Mouse (Mus musculus) stomach, embryonic 15.5 days (tissue): ENCODE results near the gene Zswim5. TPM values are rescaled to one million over a fixed set of nuclear protein-coding genes. Genes with fewer than 3 reads are reported as not detected.

Experiments
- ATAC-seq: fragments of 200-750 bp; cut with Nextera tagmentation; 2 replicates; pipeline ENCODE4 v1.8.0; 2017; ENCODE audit warnings: low read depth, moderate number of reproducible peaks, moderate TSS enrichment; ENCODE audit not compliant: insufficient read depth, low FRiP score
- H3K27ac ChIP-seq: fragments of 300-500 bp; sonication (generic); 2 replicates; pipeline ENCODE4 v1.5.1; 2015; ENCODE audit warnings: mild to moderate bottlenecking, inconsistent platforms
- H3K27me3 ChIP-seq: fragments of 300-500 bp; sonication (generic); replicated peaks from 2 replicates; pipeline ENCODE4 v1.6.1; 2015; ENCODE audit warnings: inconsistent platforms
- H3K36me3 ChIP-seq: fragments of 300-500 bp; sonication (generic); 2 replicates; pipeline ENCODE4 v1.6.1; 2015; ENCODE audit warnings: inconsistent platforms
- H3K4me1 ChIP-seq: fragments of 300-500 bp; sonication (generic); 2 replicates; pipeline ENCODE4 v1.6.1; 2015; ENCODE audit warnings: inconsistent platforms
- H3K4me2 ChIP-seq: fragments of 300-500 bp; sonication (generic); 2 replicates; pipeline ENCODE4 v1.6.1; 2015; ENCODE audit warnings: mild to moderate bottlenecking, inconsistent platforms
- H3K4me3 ChIP-seq: fragments of 300-500 bp; sonication (generic); replicated peaks from 2 replicates; pipeline ENCODE4 v1.5.1; 2015; ENCODE audit warnings: inconsistent platforms
- H3K9ac ChIP-seq: fragments of 300-500 bp; sonication (generic); 2 replicates; pipeline ENCODE4 v1.6.1; 2015; ENCODE audit warnings: inconsistent platforms
- H3K9me3 ChIP-seq: fragments of 300-500 bp; sonication (generic); 2 replicates; pipeline ENCODE4 v1.6.1; 2016; ENCODE audit warnings: inconsistent platforms
- WGBS: fragments of 180-500 bp; shearing (Covaris S2); methylation state at CpG from one replicate; pipeline ENCODE4 v1.1.7; 2015; 5-methylcytosine and 5-hydroxymethylcytosine counted together
- polyA plus RNA-seq: library from polyadenylated mRNA; unstranded; fragments of >200 nt; fragmentation: Nextera tagmentation; extraction: Ambion mirVana; gene quantifications from 2 replicates; pipeline ENCODE4 v1.2.1, GENCODE M21; 2015

Zswim5 gene
- polyA plus RNA-seq, 1 experiment from 2014 or later, result 0.67 TPM

DNA sequence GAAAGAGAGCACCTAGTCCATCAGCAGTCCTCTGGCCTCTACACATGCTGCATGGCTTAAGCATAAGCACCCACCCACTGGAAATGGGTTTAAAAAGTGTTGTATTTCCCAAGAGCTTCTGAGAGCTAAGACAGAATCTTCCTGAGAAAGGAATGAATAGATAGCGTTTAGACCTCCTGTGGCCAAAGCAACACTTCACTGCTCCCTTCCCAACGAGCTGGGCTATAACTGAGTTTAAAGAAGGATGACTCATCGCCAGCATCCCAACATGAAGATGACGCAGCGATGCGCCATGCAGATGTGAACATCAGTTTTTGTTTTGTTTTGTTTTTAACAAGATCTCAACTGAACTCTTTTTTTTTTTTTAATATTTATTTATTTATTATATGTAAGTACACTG is 136.4 kb downstream of the Zswim5 start:
- Histone ChIP-seq H3K27me3 (no peaks in the 10 kb centered on the region), H3K4me2 (no peak overlapping the region), H3K27ac (no peak overlapping the region), H3K4me1 (no peaks in the 10 kb centered on the region), H3K4me3 (no peak overlapping the region), H3K36me3 (no peaks in the 10 kb centered on the region), H3K9me3 (no peaks in the 10 kb centered on the region), H3K9ac (no peak overlapping the region)
- no peak for ATAC-seq
- WGBS, result 80% methylated on average over 6 of the region's 6 CpGs

- Histone ChIP-seq H3K4me2 (no peak overlapping the region), H3K27ac (no peak overlapping the region), H3K9ac (no peak overlapping the region), H3K9me3 (no peaks in the 10 kb centered on the region), H3K4me1 (0 out of 2 replicates have a peak, but pooled peaks cover under 1% of the 10 kb centered on the region), H3K27me3 (no peaks in the 10 kb centered on the region), H3K36me3 (no peaks in the 10 kb centered on the region), H3K4me3 (no peak overlapping the region)
- no peak for ATAC-seq
- 56% methylated on average over 4 of the region's 4 CpGs for WGBS
These were observed 137.8 kb downstream of the Zswim5 start for GRCm38 (mm10) chr4:117014901-117015415.

GRCm38 (mm10) chr4:117017738-117018137 is 140.6 kb downstream of the Zswim5 start:
- no peak for ATAC-seq
- Histone ChIP-seq H3K27ac (no peak overlapping the region), H3K4me3 (no peak overlapping the region), H3K4me2 (no peak overlapping the region), H3K4me1 (0 out of 2 replicates have a peak, but pooled peaks cover 7% of the 10 kb centered on the region), H3K9me3 (no peaks in the 10 kb centered on the region), H3K9ac (no peak overlapping the region), H3K27me3 (no peaks in the 10 kb centered on the region), H3K36me3 (peaks cover 4% of the 10 kb centered on the region; the same call in 1 of the 2 replicates)
- 92% methylated on average over 2 of the region's 2 CpGs for WGBS

GRCm38 (mm10) chr4:117018327-117018726 is 141.2 kb downstream of the Zswim5 start:
- Histone ChIP-seq H3K36me3 (peaks cover 8% of the 10 kb centered on the region; the same call in 1 of the 2 replicates), H3K4me3 (no peak overlapping the region), H3K4me1 (0 out of 2 replicates have a peak, but pooled peaks cover 7% of the 10 kb centered on the region), H3K4me2 (no peak overlapping the region), H3K27ac (no peak overlapping the region), H3K9ac (no peak overlapping the region), H3K27me3 (no peaks in the 10 kb centered on the region), H3K9me3 (no peaks in the 10 kb centered on the region)
- WGBS, result 80% methylated on average over 7 of the region's 7 CpGs
- no peak for ATAC-seq

GRCm38 (mm10) chr4:117019206-117020134 is 142.3 kb downstream of the Zswim5 start, which contains the start of gene Eif2b3:
TSS of gene Eif2b3 (plus strand) at chr4:117019402.
- Histone ChIP-seq H3K4me2 (peak within 1 kb of the TSS; percentile 66), H3K9ac (peak within 1 kb of the TSS; percentile 81), H3K27ac (peak within 1 kb of the TSS; percentile 12; the same call in 1 of the 2 replicates), H3K4me1 (0 out of 2 replicates have a peak, but pooled peaks cover 7% of the 10 kb centered on the region), H3K4me3 (peak within 1 kb of the TSS; percentile 76), H3K9me3 (no peaks in the 10 kb centered on the region), H3K36me3 (peaks cover 14% of the 10 kb centered on the region; the same call in 1 of the 2 replicates), H3K27me3 (no peaks in the 10 kb centered on the region)
- WGBS, result under 1% methylated on average over 61 of the region's 61 CpGs
- ATAC-seq, result peak; percentile 96

- Histone ChIP-seq H3K27ac (no peak overlapping the region), H3K4me1 (0 out of 2 replicates have a peak, but pooled peaks cover 7% of the 10 kb centered on the region), H3K9me3 (no peaks in the 10 kb centered on the region), H3K9ac (no peak overlapping the region), H3K36me3 (peaks cover 19% of the 10 kb centered on the region; the same call in 1 of the 2 replicates), H3K4me2 (no peak overlapping the region), H3K27me3 (no peaks in the 10 kb centered on the region), H3K4me3 (no peak overlapping the region)
- WGBS, result 94% methylated on average over 4 of the region's 4 CpGs
- no peak for ATAC-seq
These were observed 146.3 kb downstream of the Zswim5 start for GRCm38 (mm10) chr4:117023469-117023868.

DNA sequence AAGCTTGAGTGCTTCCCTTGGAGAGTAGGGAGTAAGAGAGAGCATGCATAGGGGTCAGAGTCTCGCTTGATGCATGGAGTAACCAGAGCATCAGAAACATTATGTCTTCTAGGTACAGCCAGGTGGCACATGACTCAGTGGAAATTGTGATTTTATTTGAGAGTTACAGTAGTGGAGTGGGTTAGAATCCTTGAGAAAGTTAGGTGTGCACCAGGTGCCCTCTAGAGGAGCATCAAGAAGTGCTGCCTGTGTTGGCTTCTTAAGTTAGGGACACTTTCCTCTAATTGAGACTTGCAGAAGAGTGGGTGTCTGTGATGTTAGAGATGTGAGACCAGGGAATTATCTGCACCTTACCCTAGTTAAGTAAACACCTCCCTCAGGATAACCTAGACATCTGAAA is 153.9 kb downstream of the Zswim5 start:
- no peak overlapping the region for H3K9ac ChIP-seq
- no peaks in the 10 kb centered on the region for H3K9me3 ChIP-seq
- 86% methylated on average over 1 of the region's 1 CpGs for WGBS
- no peaks in the 10 kb centered on the region for H3K4me1 ChIP-seq
- ATAC-seq, result no peak
- no peak overlapping the region for H3K27ac ChIP-seq
- H3K27me3 ChIP-seq, result no peaks in the 10 kb centered on the region
- H3K36me3 ChIP-seq, result peaks cover 8% of the 10 kb centered on the region; the same call in 1 of the 2 replicates
- no peak overlapping the region for H3K4me2 ChIP-seq
- no peak overlapping the region for H3K4me3 ChIP-seq

Other genes starting within 250 kb of the Zswim5 start
- 103 and 118 TPM in 2 replicates for gene Nasp, start 249.4 kb upstream of the Zswim5 start, polyA plus RNA-seq
- gene Akr1a1, start 225.7 kb upstream of the Zswim5 start, polyA plus RNA-seq, result 731 and 767 TPM in 2 replicates
- gene Prdx1, start 191.8 kb upstream of the Zswim5 start, polyA plus RNA-seq, result 1,377 and 1,420 TPM in 2 replicates
- 23.5 and 24.5 TPM in 2 replicates for gene Mmachc, start 169.0 kb upstream of the Zswim5 start, polyA plus RNA-seq
- 23.9 and 27.7 TPM in 2 replicates for gene Ccdc163, start 168.9 kb upstream of the Zswim5 start, polyA plus RNA-seq
- 5.8 and 7.3 TPM in 2 replicates for gene Tesk2, start 156.4 kb upstream of the Zswim5 start, polyA plus RNA-seq
- gene Toe1, start 69.7 kb upstream of the Zswim5 start, polyA plus RNA-seq, result 32.5 and 33.0 TPM in 2 replicates
- 11.9 and 13.2 TPM in 2 replicates for gene Mutyh, start 69.7 kb upstream of the Zswim5 start, polyA plus RNA-seq
- 1.2 and 1.7 TPM in 2 replicates for gene Hpdl, start 55.7 kb upstream of the Zswim5 start, polyA plus RNA-seq
- gene Urod, start 117.0 kb downstream of the Zswim5 start, polyA plus RNA-seq, result 82.0 and 97.4 TPM in 2 replicates
- 10.0 and 10.1 TPM in 2 replicates for gene Hectd3, start 117.9 kb downstream of the Zswim5 start, polyA plus RNA-seq
- 35.3 and 36.4 TPM in 2 replicates for gene Eif2b3, start 142.0 kb downstream of the Zswim5 start, polyA plus RNA-seq
- gene Ptch2, start 218.7 kb downstream of the Zswim5 start, polyA plus RNA-seq, result 6.5 and 7.0 TPM in 2 replicates
- gene Btbd19, start 248.3 kb downstream of the Zswim5 start, polyA plus RNA-seq, result 6.7 and 7.6 TPM in 2 replicates
- gene Tctex1d4, start 249.4 kb downstream of the Zswim5 start, polyA plus RNA-seq, result 0.24 TPM in 1 of 2 replicates, not detected in the other